Mouse (Mus musculus) CD4-positive, CD25-positive, alpha-beta regulatory T cell, adult 4 months (primary cell): Measurements from ENCODE around the gene Ndel1. TPM values are rescaled to one million over a fixed set of nuclear protein-coding genes. Genes with fewer than 3 reads are reported as not detected.
"Not testable (repeated sequence)": the region's sequence is repeated elsewhere in the genome, so short reads cannot be mapped to it uniquely, and the experiment has no call there.

ENCODE experiments used
- ATAC-seq: one replicate; pipeline ENCODE4 v1.8.0; 2017
- polyA plus RNA-seq, 2 experiments: library from polyadenylated mRNA; unstranded; fragments of 100-300 nt; shearing (Covaris generic); gene quantifications; one replicate each; pipeline ENCODE4 v1.2.1; 2017

Ndel1 gene
- polyA plus RNA-seq, 2 experiments from 2014 or later, result 29.6 to 33.9 TPM

- no peak for ATAC-seq
Measured at GRCm38 (mm10) chr11:68850862-68851261, 20.8 kb downstream of the Ndel1 start.

- ATAC-seq, result no peak
Measured at GRCm38 (mm10) chr11:68839606-68840005, 32.1 kb downstream of the Ndel1 start.

- no peak for ATAC-seq
Measured at GRCm38 (mm10) chr11:68835034-68835433, 36.6 kb downstream of the Ndel1 start.

GRCm38 (mm10) chr11:68833593-68833992 is 38.1 kb downstream of the Ndel1 start:
- ATAC-seq, result no peak

GRCm38 (mm10) chr11:68832793-68833192 is 38.9 kb downstream of the Ndel1 start:
- no peak for ATAC-seq

- ATAC-seq, result not testable (repeated sequence)
Measured at GRCm38 (mm10) chr11:68831580-68831979, 40.1 kb downstream of the Ndel1 start.

- no peak for ATAC-seq
Measured at GRCm38 (mm10) chr11:68826735-68827134, 44.9 kb downstream of the Ndel1 start.

- no peak for ATAC-seq
Measured at GRCm38 (mm10) chr11:68822326-68822725, 49.3 kb downstream of the Ndel1 start.

- ATAC-seq, result no peak
Measured at GRCm38 (mm10) chr11:68819226-68819805, 52.3 kb downstream of the Ndel1 start.

GRCm38 (mm10) chr11:68818416-68818815 is 53.2 kb downstream of the Ndel1 start:
- no peak for ATAC-seq

- no peak for ATAC-seq
Measured at GRCm38 (mm10) chr11:68811881-68812577, 59.6 kb downstream of the Ndel1 start.

- no peak for ATAC-seq
Measured at GRCm38 (mm10) chr11:68807787-68808186, 63.9 kb downstream of the Ndel1 start.

- no peak for ATAC-seq
Measured at GRCm38 (mm10) chr11:68805148-68805547, 66.5 kb downstream of the Ndel1 start.

GRCm38 (mm10) chr11:68798258-68798657 is 73.4 kb downstream of the Ndel1 start:
- ATAC-seq, result no peak

- no peak for ATAC-seq
Measured at GRCm38 (mm10) chr11:68791794-68792193, 79.9 kb downstream of the Ndel1 start.

- ATAC-seq, result no peak
Measured at GRCm38 (mm10) chr11:68790720-68791119, 80.9 kb downstream of the Ndel1 start.

GRCm38 (mm10) chr11:68787222-68787621 is 84.4 kb downstream of the Ndel1 start:
- ATAC-seq, result no peak

- no peak for ATAC-seq
Measured at GRCm38 (mm10) chr11:68785813-68786212, 85.8 kb downstream of the Ndel1 start.

- ATAC-seq, result no peak
Measured at GRCm38 (mm10) chr11:68782336-68782735, 89.3 kb downstream of the Ndel1 start.

- ATAC-seq, result no peak
Measured at GRCm38 (mm10) chr11:68780466-68781114, 91.1 kb downstream of the Ndel1 start.

GRCm38 (mm10) chr11:68779735-68780465 is 91.8 kb downstream of the Ndel1 start:
- no peak for ATAC-seq

GRCm38 (mm10) chr11:68778855-68779254 is 92.8 kb downstream of the Ndel1 start:
- no peak for ATAC-seq

GRCm38 (mm10) chr11:68777933-68778332 is 93.7 kb downstream of the Ndel1 start:
- no peak for ATAC-seq
